Mouse (Mus musculus) forebrain, embryonic 10.5 days (tissue): Measurements from ENCODE around the gene Samd4b. TPM values are rescaled to one million over a fixed set of nuclear protein-coding genes. Genes with fewer than 3 reads are reported as not detected.
A peak's percentile ranks its signal among the peaks of the same experiment; 100 is the strongest.

Experiments
- DNase-seq: peaks from one replicate; pipeline ENCODE4 v3.0.0-alpha.2; 2017; ENCODE audit warnings: low spot score; ENCODE audit errors: extremely low spot score
- H3K27ac ChIP-seq: fragments of 300-500 bp; sonication (generic); 2 replicates; pipeline ENCODE4 v1.5.1; 2016; ENCODE audit warnings: mild to moderate bottlenecking
- H3K27me3 ChIP-seq: fragments of 300-500 bp; sonication (generic); 2 replicates; pipeline ENCODE4 v1.6.1; 2016; ENCODE audit warnings: mild to moderate bottlenecking; ENCODE audit not compliant: poor library complexity, severe bottlenecking
- H3K36me3 ChIP-seq: fragments of 300-500 bp; sonication (generic); replicated peaks from 2 replicates; pipeline ENCODE4 v1.6.1; 2016; ENCODE audit warnings: mild to moderate bottlenecking, moderate library complexity
- H3K4me1 ChIP-seq: fragments of 300-500 bp; sonication (generic); 2 replicates; pipeline ENCODE4 v1.6.1; 2016
- H3K4me3 ChIP-seq: fragments of 300-500 bp; sonication (generic); 2 replicates; pipeline ENCODE4 v1.5.1; 2016; ENCODE audit warnings: mild to moderate bottlenecking, moderate library complexity
- H3K9me3 ChIP-seq: fragments of 300-500 bp; sonication (generic); 2 replicates; pipeline ENCODE4 v1.6.1; 2016; ENCODE audit warnings: mild to moderate bottlenecking, moderate library complexity
- WGBS: fragments of 180-500 bp; shearing (Covaris S2); methylation state at CpG from one replicate; pipeline ENCODE4 v1.1.7; 2016; 5-methylcytosine and 5-hydroxymethylcytosine counted together
- polyA plus RNA-seq: library from polyadenylated mRNA; unstranded; fragments of >200 nt; fragmentation: Nextera tagmentation; extraction: Ambion mirVana; gene quantifications from 2 replicates; pipeline ENCODE4 v1.2.1, GENCODE M21; 2016

The Samd4b gene
- polyA plus RNA-seq, 1 experiment from 2014 or later, result 29.9 TPM

- 85% methylated on average over 8 of the region's 8 CpGs for WGBS
- H3K27me3 ChIP-seq, result no peaks in the 10 kb centered on the region
- no peak overlapping the region for H3K4me3 ChIP-seq
- no peaks in the 10 kb centered on the region for H3K9me3 ChIP-seq
- DNase-seq, result no peak
- H3K36me3 ChIP-seq, result peaks cover 18% of the 10 kb centered on the region
- 0 out of 2 replicates have a peak overlapping the region, but pooled peaks have one; percentile 15 for H3K27ac ChIP-seq
- H3K4me1 ChIP-seq, result peaks cover 71% of the 10 kb centered on the region
Measured at GRCm38 (mm10) chr7:28583570-28584344, 14.2 kb downstream of the Samd4b start.

- 91% methylated on average over 11 of the region's 11 CpGs for WGBS
- Histone ChIP-seq H3K27me3 (no peaks in the 10 kb centered on the region), H3K27ac (no peak overlapping the region), H3K4me3 (no peak overlapping the region), H3K36me3 (peaks cover 18% of the 10 kb centered on the region), H3K4me1 (peaks cover 67% of the 10 kb centered on the region), H3K9me3 (no peaks in the 10 kb centered on the region)
- no peak for DNase-seq
Measured at GRCm38 (mm10) chr7:28582841-28583240, 15.1 kb downstream of the Samd4b start.

DNA sequence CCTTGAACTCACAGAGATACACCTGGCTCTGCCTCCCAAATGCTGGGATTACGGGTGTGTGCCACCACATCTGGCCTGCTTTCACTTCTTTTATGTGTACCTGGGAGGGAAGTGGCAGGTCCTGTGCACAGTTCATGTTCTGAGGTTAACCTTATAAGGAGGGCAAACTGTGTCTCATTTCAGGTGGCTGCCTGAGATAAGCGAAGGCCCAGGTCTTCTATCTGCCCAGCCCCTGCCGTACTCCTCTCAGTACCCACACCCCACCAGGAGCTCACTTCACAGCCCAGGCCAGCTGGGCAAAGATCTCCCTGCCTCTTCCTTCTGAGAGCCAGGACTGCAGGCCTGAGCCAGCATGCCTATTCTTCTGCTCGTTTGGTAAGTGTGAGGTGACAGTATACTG is 16.2 kb downstream of the Samd4b start:
- 92% methylated on average over 4 of the region's 4 CpGs for WGBS
- DNase-seq, result no peak
- Histone ChIP-seq H3K9me3 (no peaks in the 10 kb centered on the region), H3K36me3 (peaks cover 15% of the 10 kb centered on the region), H3K4me3 (no peak overlapping the region), H3K27me3 (no peaks in the 10 kb centered on the region), H3K4me1 (peaks cover 66% of the 10 kb centered on the region), H3K27ac (no peak overlapping the region)

DNA sequence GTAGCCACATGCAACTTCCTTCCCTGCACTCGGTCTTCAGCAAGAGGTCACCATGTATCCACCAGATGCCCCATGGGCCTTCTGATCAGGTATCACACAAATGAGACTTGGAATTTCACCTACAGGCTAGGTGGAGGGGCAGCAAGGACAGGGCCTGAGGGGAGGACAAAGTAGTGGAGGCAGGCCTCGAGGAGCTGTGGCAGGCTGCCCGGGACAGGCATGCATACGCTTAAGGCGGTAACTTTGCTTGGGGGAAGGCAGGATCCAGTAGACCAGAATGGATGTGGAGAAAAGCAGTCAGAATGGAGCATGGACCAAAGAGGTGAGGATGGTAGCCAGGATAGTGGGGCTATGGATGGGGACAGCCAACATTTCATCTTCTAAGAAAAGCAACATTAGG is 18.1 kb downstream of the Samd4b start:
- WGBS, result 79% methylated on average over 5 of the region's 5 CpGs
- Histone ChIP-seq H3K4me3 (no peak overlapping the region), H3K9me3 (no peaks in the 10 kb centered on the region), H3K36me3 (peaks cover 15% of the 10 kb centered on the region), H3K4me1 (peaks cover 57% of the 10 kb centered on the region), H3K27ac (no peak overlapping the region), H3K27me3 (no peaks in the 10 kb centered on the region)
- no peak for DNase-seq

GRCm38 (mm10) chr7:28578543-28579053 is 19.3 kb downstream of the Samd4b start:
- Histone ChIP-seq H3K4me3 (no peak overlapping the region), H3K4me1 (peaks cover 45% of the 10 kb centered on the region), H3K27me3 (no peaks in the 10 kb centered on the region), H3K9me3 (no peaks in the 10 kb centered on the region), H3K36me3 (peaks cover 15% of the 10 kb centered on the region), H3K27ac (no peak overlapping the region; the same call in 1 of the 2 replicates)
- DNase-seq, result no peak
- WGBS, result 83% methylated on average over 5 of the region's 5 CpGs

DNA sequence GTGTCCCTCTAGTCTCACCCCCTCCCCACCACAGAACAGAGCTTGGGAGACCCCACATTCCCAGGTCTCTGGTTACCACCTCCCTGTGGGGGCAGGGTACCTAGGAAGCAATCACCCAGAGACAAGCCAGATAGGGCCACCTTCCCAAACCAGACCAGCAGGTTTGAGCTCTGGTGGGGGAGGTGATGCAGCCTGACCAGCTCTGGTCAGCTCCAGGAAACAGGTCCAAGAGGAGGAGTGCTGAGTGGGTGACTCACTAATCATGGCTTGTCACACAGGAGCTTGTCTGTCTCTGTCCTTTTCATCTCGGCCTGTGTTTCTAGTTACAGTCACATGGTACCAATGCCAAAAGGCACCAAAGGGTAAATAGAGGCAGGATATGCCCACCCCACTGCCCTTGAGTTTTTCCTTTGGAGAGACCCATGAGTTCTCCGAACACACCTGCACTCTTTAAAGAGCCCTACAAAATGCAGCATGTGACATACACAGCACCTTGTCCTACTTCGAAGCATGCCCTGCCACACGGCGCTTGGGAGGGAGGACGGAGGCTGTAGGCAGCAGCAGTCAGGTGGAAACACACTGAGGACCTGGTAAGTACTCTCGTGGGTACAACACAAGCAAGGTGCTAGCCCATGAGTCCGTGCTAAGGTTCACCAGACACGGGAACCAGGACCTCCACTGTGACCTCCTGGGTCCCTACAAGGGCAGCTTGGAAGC is 20.0 kb downstream of the Samd4b start:
- no peak for DNase-seq
- Histone ChIP-seq H3K4me3 (no peak overlapping the region), H3K27me3 (no peaks in the 10 kb centered on the region), H3K9me3 (no peaks in the 10 kb centered on the region), H3K36me3 (peaks cover 14% of the 10 kb centered on the region), H3K27ac (peak overlapping the region; percentile 56; the same call in 1 of the 2 replicates), H3K4me1 (peaks cover 40% of the 10 kb centered on the region)
- 85% methylated on average over 9 of the region's 9 CpGs for WGBS

DNA sequence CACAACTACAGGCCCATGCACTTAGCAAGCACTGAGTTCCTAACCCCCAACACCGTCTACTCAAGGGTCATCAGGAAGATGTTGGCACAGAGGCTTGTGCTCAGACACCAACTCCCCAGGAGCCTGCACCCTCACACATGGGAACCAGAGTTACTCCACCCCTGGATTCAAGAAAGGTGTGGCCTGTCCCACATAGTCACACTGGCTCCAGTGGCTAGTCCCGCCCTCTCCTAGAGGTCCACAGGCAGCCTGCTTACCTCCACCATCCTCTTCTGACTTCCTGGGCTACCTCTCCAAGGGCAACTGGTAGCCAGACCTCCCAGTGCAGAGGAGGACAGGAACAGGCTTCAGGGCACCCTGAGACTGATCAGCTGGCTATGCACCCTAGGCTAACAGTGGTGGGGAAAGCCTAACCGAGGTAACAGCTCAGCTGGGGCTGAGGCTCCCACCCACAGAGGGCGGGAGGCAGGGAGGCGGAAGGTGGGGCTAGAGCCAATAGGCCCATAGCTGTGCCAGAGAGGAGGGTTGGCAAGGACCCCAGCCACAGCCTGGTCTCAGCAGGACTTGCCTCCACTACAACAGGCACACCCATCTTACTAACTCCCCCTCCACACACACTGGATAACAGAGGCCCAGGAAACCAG is 21.6 kb downstream of the Samd4b start:
- Histone ChIP-seq H3K9me3 (no peaks in the 10 kb centered on the region), H3K27me3 (no peaks in the 10 kb centered on the region), H3K4me1 (peaks cover 46% of the 10 kb centered on the region), H3K4me3 (no peak overlapping the region), H3K36me3 (peaks cover 14% of the 10 kb centered on the region), H3K27ac (peak overlapping the region; percentile 56)
- 84% methylated on average over 5 of the region's 5 CpGs for WGBS
- DNase-seq, result no peak

DNA sequence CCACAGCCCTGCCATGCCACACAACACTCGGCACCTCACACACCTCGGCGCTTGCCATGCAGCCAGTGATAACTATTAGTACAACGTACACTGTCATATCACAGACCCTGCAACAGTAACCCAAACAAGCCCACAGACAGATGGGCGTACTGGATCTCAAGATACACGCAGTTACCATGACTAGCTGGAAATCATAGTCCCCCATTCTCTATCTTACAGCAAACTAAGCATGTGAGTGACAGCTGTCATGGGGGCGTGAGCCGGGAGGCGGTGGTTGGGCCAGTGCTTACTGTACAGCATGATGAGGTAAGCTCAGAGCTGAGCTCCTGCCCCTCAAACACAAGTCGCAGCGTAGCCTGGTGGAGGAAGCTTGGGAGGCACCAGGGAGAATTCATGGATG is 22.3 kb downstream of the Samd4b start:
- Histone ChIP-seq H3K27me3 (no peaks in the 10 kb centered on the region), H3K9me3 (no peaks in the 10 kb centered on the region), H3K4me3 (no peak overlapping the region), H3K36me3 (peaks cover 10% of the 10 kb centered on the region), H3K27ac (no peak overlapping the region), H3K4me1 (peaks cover 54% of the 10 kb centered on the region)
- DNase-seq, result no peak
- 94% methylated on average over 11 of the region's 11 CpGs for WGBS

DNA sequence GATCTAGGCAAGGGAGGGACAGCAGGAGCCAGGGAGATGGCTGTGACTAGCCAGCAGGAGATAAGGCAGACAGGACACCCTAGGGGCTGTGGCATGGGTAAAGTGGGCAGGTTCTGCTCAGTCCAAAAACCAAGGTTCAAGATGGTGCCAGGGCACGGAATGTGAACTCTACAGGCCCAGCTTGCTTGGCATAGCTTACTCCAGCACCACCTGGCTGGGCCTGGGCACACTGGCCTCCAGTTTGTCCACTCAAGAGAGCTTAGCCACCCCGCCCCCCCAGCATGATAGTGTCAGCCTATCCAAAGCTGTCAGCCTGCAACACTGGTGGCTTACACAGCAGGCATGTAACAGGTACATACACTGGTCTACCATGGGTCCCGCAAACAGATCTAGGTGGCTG is 24.7 kb downstream of the Samd4b start:
- Histone ChIP-seq H3K4me3 (no peak overlapping the region), H3K27ac (no peak overlapping the region), H3K4me1 (peaks cover 38% of the 10 kb centered on the region), H3K27me3 (no peaks in the 10 kb centered on the region), H3K36me3 (peaks cover 25% of the 10 kb centered on the region), H3K9me3 (no peaks in the 10 kb centered on the region)
- WGBS, result 91% methylated on average over 3 of the region's 3 CpGs
- no peak for DNase-seq

DNA sequence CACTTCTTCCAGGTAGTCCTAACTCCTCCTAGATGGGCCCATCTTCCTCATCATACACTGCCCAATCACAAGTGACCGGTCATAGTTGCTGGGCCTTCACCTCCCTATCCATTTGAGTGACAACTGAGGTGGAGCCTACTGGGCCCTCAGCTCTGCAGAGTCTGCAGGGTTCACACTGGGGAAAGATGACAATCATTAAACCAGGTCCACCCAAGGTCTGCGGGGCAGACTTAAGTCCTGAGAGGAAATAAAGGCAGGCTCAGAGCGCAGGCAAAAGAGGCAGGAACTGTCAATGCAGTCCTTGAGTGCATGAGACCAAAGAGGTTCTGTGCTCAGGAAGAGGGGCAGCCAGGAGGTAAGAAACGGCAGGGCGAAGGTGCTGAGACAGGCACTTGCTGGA is 25.3 kb downstream of the Samd4b start:
- Histone ChIP-seq H3K4me3 (no peak overlapping the region), H3K9me3 (no peaks in the 10 kb centered on the region), H3K4me1 (peaks cover 33% of the 10 kb centered on the region), H3K36me3 (peaks cover 30% of the 10 kb centered on the region), H3K27me3 (no peaks in the 10 kb centered on the region), H3K27ac (no peak overlapping the region)
- 92% methylated on average over 5 of the region's 5 CpGs for WGBS
- DNase-seq, result no peak

GRCm38 (mm10) chr7:28570982-28571682 is 26.8 kb downstream of the Samd4b start:
- H3K4me1 ChIP-seq, result peaks cover 18% of the 10 kb centered on the region; the same call in 1 of the 2 replicates
- peaks cover 46% of the 10 kb centered on the region for H3K36me3 ChIP-seq
- peak overlapping the region; percentile 56; the same call in 1 of the 2 replicates for H3K27ac ChIP-seq
- WGBS, result 58% methylated on average over 5 of the region's 5 CpGs
- no peak overlapping the region for H3K4me3 ChIP-seq
- no peaks in the 10 kb centered on the region for H3K9me3 ChIP-seq
- no peak for DNase-seq
- H3K27me3 ChIP-seq, result no peaks in the 10 kb centered on the region

GRCm38 (mm10) chr7:28570291-28570981 is 27.5 kb downstream of the Samd4b start:
- H3K27me3 ChIP-seq, result no peaks in the 10 kb centered on the region
- WGBS, result 74% methylated on average over 12 of the region's 12 CpGs
- no peak overlapping the region for H3K4me3 ChIP-seq
- no peak for DNase-seq
- peaks cover 14% of the 10 kb centered on the region; the same call in 1 of the 2 replicates for H3K4me1 ChIP-seq
- H3K36me3 ChIP-seq, result peaks cover 53% of the 10 kb centered on the region
- H3K9me3 ChIP-seq, result no peaks in the 10 kb centered on the region
- H3K27ac ChIP-seq, result peak overlapping the region; percentile 56
